Mouse (Mus musculus): ENCODE measurements around the gene Atp2b2.

DNA sequence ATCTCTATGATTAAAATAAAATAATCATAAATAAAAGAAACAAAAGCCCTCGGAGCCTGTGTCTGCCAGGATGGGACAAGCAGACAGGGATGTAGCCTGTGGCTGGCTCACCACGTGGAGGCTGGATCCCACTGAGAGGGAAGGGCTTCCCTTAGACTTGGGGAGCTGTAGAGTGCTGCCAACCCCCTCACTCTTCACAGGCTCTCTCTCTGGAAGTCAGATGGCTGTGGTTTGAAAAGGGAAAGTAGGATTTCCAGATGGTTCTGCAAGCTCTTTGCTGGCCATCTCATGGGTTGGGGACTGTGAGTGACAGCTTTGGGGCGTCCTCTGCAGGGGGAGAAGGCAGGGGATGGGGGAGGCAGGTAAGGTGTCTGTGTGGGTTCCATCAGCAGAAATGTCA is 163.0 kb downstream of the Atp2b2 start:
- TF ChIP-seq CTCF (IDR thresholded peaks at IDR 0.05; ENCODE audit: insufficient read depth, low read length) (no peak), POLR2A (IDR thresholded peaks at IDR 0.05; ENCODE audit: borderline replicate concordance, extremely low read depth, low read depth, low read length) (no peak)

Measured in lung, adult 2 months (tissue).